Mouse (Mus musculus) right cerebral cortex, postnatal 36 days (tissue): ENCODE data around the gene Xpo4.

Source experiments
- DNase-seq, 2 experiments: peaks; one replicate each; pipeline ENCODE4 v3.0.0; 2022; ENCODE audit warnings: low spot score in 2 of 2, mixed read lengths in 1 of 2

Xpo4 gene

GRCm38 (mm10) chr14:57537261-57538015 lies 127.8 kb downstream of the Xpo4 start:
- DNase-seq, result no peak

- DNase-seq, result no peak
Observed at GRCm38 (mm10) chr14:57536820-57537219, 128.4 kb downstream of the Xpo4 start.

DNA sequence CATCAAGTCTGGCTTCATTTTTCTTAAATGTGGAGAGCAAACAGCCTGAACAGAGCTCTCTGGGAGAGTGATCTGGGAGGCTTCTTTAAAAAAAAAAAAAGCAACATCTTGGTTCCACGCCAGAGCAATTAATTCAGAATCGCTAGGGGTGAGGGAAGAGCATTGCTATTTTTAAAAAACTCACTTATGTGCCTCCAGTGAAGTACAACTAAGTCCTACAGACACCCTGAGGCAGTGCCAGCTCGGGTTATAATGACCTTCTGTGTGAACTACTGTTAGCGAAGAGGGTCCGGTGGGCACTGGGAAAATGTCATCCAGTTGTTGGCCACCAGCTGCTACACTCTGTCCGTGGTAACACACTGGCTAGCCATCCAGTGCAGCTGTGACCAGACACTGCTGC lies 129.6 kb downstream of the Xpo4 start:
- DNase-seq, result no peak

GRCm38 (mm10) chr14:57534961-57535360 lies 130.3 kb downstream of the Xpo4 start:
- DNase-seq, result no peak

- no peak for DNase-seq
Observed at GRCm38 (mm10) chr14:57534346-57534745, 130.9 kb downstream of the Xpo4 start.

DNA sequence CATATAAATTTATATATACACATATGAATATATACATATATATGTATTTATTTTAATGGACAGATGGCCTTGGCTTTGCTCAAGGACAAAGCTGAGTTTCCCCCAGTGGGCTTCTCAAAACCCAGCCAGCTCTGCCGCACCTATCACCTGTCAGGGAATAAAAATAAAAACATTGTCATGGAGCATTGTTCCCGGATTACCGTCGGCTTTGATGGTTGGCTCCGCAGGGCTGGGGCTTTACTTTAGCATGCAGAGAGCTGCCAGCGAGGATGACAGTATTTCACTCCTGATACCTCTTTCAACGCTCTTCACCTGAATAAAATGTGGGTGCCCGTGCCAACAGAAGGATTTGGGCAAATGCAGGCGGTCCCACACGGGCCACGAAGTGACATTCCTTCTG lies 131.4 kb downstream of the Xpo4 start:
- DNase-seq, result no peak

DNA sequence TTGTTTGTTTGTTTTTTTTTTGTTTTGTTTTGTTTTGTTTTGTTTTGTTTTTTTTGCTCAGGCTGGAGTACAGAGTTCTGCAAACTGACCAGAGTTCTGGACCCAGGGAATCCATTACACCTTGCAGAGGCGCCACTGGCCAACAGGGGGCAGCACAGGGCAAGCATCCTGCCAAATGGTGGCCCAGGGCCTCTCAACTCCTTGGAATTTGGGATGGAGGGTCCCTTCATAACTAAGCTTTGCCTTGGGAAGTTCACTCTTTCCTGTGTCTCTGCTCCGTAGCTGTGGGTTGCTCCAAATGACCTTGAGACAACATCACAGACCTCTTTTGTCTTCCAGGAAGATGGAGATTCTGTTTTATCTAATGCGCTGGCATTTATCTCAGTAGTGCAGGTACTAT lies 132.0 kb downstream of the Xpo4 start:
- no peak for DNase-seq

DNA sequence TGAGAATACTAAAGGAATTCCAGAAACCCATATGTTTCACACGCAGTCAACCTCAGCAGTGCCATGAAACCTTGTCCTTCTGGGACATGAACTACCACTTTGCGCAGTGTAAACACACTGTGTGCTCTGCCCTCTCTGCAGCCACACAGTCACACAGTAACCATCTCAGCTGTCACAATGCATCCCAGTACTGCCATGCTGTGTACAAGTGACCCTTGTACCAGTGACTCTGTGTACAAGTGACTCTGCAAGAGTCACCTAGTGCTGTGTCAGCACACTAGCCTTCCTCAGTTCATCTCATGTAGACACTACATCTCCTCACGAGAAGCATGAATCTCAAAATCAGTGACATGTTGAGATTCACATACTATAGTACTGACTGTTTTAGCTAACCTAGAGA lies 132.7 kb downstream of the Xpo4 start:
- no peak for DNase-seq

DNA sequence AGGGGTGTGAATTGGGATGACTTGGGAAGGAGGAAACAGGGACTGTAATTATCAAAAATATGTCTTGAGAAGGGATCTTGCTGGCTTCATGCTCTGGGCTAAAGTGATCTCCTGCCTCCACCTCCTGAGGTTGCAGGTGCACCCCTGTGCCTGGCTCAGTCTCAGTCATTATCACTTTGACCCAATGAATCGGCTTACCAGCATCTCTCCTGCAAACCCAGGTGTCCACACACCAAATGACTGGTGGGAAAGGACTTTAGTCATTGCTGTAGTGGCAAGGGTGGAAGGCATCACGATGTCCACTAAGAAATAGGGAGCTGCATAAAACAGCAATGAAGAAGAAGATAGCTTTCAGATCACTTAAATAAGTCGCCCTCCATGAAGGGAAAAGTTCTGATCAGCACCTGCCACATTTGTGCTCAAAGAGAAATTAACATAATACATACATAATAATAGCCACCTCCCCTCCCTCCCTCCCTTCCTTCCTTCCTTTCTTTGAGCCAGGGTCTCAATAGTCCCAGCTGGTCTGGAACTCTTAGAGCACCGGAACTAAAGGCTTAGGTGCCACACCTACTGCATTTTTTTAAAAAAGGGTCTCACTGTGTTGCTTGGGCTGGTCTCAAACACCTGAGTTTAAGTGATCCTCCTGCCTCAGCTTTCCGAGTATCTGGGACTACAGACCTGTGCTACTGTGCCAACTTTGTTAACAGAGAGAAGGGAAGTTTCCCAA lies 135.3 kb downstream of the Xpo4 start:
- no peak for DNase-seq

DNA sequence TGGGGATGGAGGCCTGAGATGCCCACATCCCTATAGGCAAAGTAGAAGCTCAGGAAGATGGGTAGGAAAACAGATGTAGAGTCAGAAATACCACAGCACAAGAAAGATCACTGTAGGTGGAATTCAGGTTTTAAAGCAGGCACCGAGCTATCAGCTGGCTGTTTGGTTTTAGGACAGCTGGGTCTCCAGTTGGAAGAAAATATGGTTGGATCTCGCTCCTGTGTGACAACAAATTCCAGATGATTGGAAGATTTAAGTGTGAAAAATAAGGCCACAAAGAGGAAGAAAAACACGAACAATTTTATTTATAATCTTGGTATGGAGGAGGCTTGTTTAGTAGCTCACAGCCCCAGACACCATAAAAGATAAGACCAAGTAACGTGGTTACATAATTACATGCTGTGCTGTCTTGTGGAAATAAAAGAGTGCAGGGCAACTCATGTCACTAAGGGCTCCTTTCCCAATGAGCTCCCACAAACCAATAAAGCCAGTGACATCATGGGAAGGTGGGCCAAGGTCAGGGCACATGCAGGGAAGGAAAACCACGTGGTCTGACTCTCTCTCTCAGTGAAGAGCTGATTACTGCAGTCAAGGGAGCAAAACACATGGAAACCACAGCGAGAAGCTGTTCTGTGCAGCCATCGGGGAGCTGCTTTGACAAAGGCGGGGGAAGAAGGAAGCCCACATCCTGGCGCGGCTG lies 136.0 kb downstream of the Xpo4 start:
- peak in 1 of 2 experiments; percentile 56 for DNase-seq

GRCm38 (mm10) chr14:57527598-57527997 lies 137.6 kb downstream of the Xpo4 start:
- no peak for DNase-seq
